Mouse (Mus musculus): ENCODE results near the gene Ntng1. TPM values are rescaled to one million over a fixed set of nuclear protein-coding genes. Genes with fewer than 3 reads are reported as not detected.
A peak's percentile ranks its signal among the peaks of the same experiment; 100 is the strongest.

Ntng1 gene
- total RNA-seq, 2 experiments from 2014 or later: 26.0 to 27.6 TPM

DNA sequence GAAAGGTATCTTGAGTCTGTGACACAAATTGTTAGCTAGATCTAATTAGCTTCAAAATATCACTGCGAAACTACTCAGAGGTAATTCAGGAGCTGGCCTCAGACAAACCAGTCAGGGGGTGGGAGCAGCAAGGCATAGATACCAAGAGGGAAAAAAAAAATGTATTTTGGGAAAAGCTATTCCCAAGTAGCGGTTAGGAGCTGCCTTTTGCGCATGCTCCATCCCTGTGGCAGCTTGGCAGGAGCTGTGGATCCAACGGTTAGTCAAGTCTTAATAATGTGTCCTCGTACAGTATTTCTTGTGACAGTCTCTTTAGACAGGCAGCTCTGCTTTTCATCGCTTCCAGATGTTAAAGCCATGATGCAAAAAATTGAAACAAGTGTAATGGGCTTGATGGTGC, 87.9 kb downstream of the Ntng1 start:
- peak; percentile 8 to 11 for DNase-seq (ENCODE audit: extremely low spot score in 1 of 2, low spot score in 1 of 2)

- no peak for DNase-seq (ENCODE audit: extremely low spot score in 1 of 2, low spot score in 1 of 2)
Observed at GRCm38 (mm10) chr3:110055433-110055832, 88.4 kb downstream of the Ntng1 start.

DNA sequence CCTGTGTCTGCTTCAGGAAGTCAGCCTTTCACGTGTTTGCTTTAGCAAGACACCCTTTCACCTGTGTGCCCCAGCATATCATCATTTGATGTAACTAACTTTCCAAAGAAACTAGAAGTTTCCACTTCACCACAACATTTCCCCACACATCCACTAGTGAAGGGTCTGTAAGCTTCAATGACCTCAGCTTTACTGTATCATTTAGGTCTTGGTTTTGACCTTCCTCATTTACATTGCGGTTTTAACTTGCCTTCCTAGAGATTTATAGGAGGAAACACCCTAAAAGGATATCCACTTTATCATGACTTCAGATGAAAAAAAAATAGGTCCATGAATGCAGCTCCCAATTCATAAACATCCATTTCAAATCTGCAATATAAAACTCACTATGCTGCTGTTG, 89.7 kb downstream of the Ntng1 start:
- no peak for DNase-seq (ENCODE audit: extremely low spot score in 1 of 2, low spot score in 1 of 2)

DNA sequence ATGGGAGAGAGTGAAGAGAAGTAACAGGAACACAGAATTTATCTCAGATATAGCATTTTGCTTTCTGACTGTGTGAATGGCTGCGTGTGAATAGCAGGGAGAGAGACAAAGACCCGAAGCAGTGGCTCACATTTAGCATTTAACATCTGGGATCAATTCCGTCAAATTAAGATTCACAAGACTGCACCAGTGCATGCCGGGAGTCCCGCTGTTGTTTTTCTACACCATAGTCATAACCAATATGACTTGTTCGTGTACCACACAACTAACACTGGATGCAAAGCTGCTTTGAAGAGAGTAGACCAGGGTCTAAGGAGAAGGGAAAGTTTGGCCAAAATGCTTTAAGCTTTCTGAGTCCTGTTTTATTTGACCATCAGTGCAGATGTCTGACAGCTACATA, 95.7 kb downstream of the Ntng1 start:
- DNase-seq (ENCODE audit: extremely low spot score in 1 of 2, low spot score in 1 of 2): no peak

DNA sequence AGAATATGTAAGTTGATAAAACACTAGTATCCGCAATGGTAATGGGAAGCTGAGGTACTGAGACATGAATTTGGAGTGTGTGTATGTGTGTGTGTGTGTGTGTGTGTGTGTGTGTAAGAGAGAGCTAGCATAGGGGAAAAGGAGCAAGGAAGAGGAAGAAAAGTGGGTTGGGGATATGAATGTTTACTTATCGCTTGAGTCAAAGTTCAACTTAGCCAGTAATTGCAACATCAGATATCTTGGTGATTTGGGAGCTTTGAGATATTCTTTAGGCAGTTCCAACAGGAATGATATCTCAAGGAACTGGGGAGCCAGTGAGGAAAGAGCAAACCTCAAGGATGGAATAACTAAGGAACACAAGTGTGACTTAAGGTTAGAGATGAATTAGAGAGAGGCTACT, 97.1 kb downstream of the Ntng1 start:
- no peak for DNase-seq (ENCODE audit: extremely low spot score in 1 of 2, low spot score in 1 of 2)

DNA sequence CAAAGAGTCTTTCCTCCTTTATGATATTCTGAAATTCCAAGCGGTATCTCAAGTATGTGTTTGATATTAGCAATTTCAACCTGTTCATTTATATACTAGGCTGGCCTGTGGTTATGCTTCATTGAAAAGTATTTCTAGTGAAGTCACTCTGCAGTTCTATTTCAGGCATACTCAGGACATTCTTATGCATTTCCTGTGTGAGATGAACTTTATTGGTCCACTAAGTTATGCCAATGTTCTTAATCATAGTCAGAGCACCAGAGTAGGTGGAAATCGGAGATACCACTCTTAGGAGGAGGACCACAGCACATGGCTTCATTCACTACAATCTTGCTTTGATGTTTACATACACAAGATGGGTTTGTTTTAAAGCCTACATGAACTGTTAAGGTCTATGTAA, 99.6 kb downstream of the Ntng1 start:
- DNase-seq (ENCODE audit: extremely low spot score in 1 of 2, low spot score in 1 of 2): no peak

GRCm38 (mm10) chr3:110043641-110044187, 100.1 kb downstream of the Ntng1 start:
- no peak for DNase-seq (ENCODE audit: extremely low spot score in 1 of 2, low spot score in 1 of 2)

GRCm38 (mm10) chr3:110022783-110023599, 120.8 kb downstream of the Ntng1 start:
- no peak for DNase-seq (ENCODE audit: extremely low spot score in 1 of 2, low spot score in 1 of 2)

GRCm38 (mm10) chr3:110010870-110011626, 132.8 kb downstream of the Ntng1 start:
- no peak for DNase-seq (ENCODE audit: extremely low spot score in 1 of 2, low spot score in 1 of 2)

DNA sequence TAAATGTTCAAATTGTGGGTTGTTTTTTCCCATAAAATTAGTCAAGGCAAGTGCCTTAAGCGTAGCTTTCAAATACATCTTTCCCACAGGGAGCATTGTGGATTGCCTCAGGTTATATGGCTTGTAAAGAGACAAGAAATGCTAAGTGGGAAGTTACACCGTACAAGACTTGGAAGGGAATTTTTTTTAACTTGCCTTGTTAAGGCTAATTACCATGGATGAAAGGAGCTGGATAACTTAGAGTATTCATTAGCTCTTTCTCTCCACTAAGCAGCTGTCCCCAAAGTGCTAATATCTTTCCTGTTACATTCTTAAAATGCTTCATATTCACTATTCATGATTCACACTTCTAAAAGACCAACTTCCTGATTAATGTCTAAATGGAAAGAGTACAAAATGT, 133.4 kb downstream of the Ntng1 start:
- DNase-seq (ENCODE audit: extremely low spot score in 1 of 2, low spot score in 1 of 2): no peak

DNA sequence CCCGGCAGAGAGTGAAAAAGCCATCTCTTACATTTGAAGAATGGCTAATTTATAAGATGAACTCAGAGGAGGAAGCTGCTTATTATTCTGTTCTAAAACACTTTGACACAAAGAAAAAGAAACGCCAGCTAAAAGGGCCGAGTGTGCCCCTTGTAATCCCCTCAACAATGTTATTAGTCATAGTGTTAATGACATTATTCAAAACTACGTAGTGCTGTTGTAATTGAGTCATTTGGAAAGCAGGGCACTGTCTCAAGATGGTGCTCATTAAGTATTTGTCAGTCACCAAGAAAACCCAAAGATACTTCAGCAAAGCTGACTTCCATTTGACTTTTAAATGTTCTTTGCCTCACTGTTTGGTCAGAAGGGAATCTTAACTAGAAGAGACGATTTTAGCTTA, 143.5 kb downstream of the Ntng1 start:
- DNase-seq (ENCODE audit: extremely low spot score in 1 of 2, low spot score in 1 of 2): no peak

DNA sequence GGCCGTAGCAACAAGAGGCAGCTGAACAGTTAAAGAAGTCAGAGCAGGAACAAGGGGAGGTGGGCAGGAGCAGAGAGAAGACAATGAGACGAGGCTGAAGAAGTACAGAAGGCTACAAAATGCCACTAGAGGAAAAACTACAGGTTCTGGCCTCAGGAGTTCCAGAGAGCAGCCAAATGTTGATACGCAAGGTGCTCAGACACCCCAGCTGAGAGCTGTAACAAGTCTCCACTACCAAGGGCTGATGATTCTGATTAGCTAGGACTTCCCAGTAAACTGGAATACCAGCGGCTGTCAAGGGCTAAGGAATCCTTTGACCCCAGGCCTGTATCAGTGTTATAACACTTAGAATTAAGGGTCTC, 148.2 kb downstream of the Ntng1 start:
- no peak for DNase-seq (ENCODE audit: extremely low spot score in 1 of 2, low spot score in 1 of 2)

DNA sequence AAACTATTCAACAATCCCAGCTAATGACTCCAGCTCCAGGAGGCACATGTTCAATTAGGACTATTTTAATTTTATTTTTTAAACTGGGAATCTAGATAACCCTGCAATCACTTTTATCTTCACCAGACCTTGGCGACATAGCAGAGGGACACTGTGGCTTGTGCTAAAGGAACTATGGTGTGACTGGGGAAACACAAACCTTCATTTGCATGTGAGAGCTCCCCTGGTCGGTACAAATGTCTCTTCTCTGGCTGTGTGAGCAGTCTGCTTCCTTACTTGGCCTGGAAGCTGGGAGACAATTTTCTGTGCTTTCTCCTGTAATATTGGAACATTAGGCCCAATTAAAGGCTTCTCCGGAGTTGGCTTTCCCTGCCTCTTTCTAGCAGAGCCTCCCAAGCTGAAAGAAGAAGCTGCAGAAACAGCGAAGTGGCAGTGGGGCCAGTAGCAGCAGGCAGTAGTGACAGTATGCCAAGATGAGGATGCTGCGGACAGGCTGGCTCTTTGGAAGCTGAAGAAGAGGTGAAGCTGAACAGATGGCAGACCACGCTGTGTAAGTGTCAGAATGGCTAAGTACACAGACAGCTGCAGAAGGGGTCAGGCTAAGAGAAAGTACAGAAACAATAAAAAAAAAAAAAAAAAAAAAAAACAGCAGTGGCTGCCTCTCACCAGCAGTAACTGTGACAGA, 148.7 kb downstream of the Ntng1 start:
- peak in 1 of 2 experiments; percentile 17 for DNase-seq (ENCODE audit: extremely low spot score in 1 of 2, low spot score in 1 of 2)

- no peak for DNase-seq (ENCODE audit: extremely low spot score in 1 of 2, low spot score in 1 of 2)
Observed at GRCm38 (mm10) chr3:109984086-109984485, 159.7 kb downstream of the Ntng1 start.

DNA sequence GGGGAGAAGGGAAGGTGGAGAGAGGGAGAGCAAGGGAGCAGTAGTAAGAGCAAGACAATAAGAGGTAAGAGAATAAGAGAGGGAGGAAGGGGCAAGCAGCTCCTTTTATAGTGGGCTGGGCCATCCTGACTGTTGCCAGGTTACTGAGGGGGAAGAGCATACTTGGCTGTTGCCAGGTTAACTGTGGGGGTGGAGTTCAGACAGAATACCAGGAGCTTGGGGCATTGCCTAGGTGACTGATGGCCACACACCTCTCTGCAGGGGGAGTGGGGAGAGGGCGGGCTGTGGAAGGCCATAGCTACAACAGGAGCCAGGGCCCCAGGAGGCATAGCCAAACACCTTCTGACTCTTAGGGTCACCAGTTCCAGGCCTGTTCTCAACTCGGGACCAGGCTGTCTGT, 166.2 kb downstream of the Ntng1 start:
- no peak for DNase-seq (ENCODE audit: extremely low spot score in 1 of 2, low spot score in 1 of 2)

GRCm38 (mm10) chr3:109975106-109975505, 168.7 kb downstream of the Ntng1 start:
- DNase-seq (ENCODE audit: extremely low spot score in 1 of 2, low spot score in 1 of 2): no peak

DNA sequence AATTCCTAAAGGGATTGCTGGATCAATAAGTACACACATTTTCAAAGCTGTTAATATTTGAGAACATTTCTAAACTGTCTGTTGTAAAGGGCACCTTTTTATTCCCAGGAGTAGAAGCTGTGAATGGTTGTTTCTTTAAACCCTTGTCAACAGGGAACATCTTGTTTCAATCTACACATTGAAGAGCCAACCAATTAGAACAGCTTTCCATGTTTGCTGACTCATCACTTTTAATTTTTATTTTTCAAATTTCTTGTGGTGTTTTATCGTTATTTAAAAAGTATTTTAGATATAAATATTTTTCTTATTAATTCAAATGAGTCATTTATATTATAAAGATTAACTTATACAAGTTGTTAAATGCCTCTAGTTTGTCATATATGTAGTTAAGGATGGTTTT, 172.3 kb downstream of the Ntng1 start:
- DNase-seq (ENCODE audit: extremely low spot score in 1 of 2, low spot score in 1 of 2): no peak

DNA sequence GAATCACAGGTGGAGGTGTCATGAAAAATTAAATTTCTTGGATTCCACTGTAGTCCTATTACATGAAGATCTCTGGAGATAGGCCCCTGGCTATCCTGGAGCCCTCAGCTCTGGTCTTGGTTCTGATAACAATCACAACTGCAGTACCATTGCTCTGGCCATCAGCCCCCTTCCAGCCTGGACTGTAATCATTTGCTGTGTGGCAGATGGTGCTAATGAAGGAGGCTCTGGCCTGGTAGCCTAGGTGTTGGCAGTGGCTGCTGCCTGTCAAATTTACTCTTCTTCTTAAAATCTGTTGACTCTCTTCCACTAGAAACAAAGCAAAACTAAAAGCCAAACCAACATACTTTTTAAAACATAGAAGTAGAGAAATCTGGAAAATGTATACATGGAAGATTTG, 173.6 kb downstream of the Ntng1 start:
- no peak for DNase-seq (ENCODE audit: extremely low spot score in 1 of 2, low spot score in 1 of 2)

GRCm38 (mm10) chr3:109962631-109963030, 181.2 kb downstream of the Ntng1 start:
- no peak for DNase-seq (ENCODE audit: extremely low spot score in 1 of 2, low spot score in 1 of 2)

GRCm38 (mm10) chr3:109942960-109943359, 200.9 kb downstream of the Ntng1 start:
- DNase-seq (ENCODE audit: extremely low spot score in 1 of 2, low spot score in 1 of 2): no peak

GRCm38 (mm10) chr3:109937634-109938033, 206.2 kb downstream of the Ntng1 start:
- no peak for DNase-seq (ENCODE audit: extremely low spot score in 1 of 2, low spot score in 1 of 2)

Measured in layer of hippocampus, postnatal 25 days (tissue).